Mouse (Mus musculus): Measurements from ENCODE around the gene Fam214a. TPM values are rescaled to one million over a fixed set of nuclear protein-coding genes. Genes with fewer than 3 reads are reported as not detected.
A peak's percentile ranks its signal among the peaks of the same experiment; 100 is the strongest.

Gene Fam214a
- total RNA-seq, 2 experiments from 2014 or later, result 9.3 to 11.8 TPM

DNA sequence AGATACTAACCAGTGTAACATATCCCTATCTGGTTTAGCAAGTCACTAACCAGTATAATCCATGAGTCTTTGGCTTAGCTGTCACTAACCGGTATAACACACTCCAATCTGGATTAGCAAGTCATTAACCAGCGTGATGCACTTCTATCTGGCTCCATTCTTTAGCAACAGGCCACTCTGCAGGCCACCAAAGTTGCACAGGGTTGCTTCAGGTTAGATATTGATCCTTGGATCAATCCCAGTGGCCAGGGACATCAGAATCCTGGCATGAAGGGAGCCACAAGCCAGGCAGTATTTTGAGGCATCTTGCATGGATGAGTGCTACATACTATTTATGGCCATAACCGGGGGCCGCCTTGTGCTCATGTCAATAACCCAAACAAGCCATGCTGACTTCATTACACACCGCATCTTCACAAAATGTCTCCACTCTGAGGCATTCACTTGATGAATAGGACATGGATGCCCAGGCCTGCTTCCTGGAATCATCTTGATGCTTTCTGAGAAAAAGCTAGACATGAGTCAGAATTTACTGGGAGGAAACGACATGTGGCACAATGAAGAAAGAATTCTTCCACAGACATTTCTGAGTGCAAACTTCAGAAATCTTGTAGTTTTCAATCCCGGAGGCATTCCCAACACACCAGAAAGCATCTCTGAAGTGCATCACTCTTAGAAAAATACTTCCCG lies 5.8 kb upstream of the Fam214a start:
- no peak for ATAC-seq (ENCODE audit: poor library complexity, severe bottlenecking)

DNA sequence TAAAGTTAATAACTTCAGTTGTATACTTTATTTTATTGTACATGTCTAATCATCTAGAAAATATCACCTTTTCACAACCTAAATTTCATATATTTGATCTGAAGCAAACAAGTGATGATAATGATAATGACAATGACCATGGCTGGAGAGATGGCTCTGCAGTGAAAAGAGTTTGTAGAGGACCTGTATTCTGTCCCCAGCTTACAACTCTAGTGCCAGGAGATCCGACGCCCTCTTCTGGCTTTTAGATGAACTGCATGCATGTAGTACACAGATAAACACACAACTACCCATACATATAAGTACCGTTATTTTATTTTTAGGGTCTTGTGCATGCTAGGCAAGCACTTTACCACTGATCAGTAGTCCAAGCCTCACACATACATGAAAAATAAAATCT lies 1.2 kb upstream of the Fam214a start:
- no peak for ATAC-seq (ENCODE audit: poor library complexity, severe bottlenecking)

DNA sequence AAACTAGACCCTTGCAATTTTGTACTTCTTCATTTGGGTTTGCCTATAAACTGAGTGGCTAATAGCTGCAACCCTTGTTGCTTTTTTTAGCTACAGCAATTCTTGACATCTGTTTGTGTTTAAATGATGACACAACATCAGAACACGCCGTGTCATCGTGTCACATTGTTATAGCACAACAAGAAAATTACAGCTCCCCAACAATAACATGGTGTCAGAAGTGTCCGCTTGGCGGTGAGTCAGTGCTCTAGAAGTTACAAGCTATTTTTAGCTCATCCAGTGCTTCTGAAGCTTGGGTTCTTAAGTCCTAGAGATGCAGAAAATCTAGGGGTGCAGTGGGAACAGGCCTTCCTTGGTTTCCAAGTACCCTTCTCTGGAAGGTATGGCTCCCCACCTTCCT lies 578 bp upstream of the Fam214a start:
- ATAC-seq (ENCODE audit: poor library complexity, severe bottlenecking), result peak; percentile 46

DNA sequence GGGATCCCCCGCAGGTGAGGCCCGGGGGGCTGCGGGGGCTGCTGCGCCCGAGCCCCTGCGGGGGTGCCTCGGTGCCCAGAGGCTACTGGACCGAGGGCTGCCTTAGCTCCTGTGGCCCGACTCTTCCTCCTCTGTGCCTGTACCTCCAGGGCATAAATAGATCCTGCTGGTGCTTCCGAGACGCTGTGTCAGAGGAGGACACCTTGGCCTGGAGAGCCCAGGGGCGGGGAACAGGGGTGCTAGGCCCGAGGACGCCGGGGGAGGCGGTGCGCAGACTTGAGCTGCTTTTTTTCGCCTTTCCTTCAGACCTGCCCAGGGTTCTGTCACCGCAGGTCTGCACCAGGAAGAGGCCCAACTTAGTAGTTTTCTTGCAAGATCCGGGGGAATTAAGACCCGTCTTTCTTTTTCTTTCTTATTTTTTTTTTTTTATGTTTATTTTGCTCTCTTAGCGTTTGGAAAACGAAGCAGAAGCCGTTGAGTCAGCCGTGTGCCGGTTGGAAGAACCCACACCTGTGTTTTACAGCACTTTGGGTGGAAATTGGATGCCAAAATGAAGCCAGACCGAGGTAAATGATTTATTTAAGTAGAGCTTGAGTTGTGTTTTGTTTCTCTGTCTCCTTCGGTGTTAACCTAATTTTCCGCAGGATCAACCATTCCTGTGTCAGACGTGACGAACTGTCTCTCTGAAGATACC lies 728 bp downstream of the Fam214a start:
- peak; percentile 65 for ATAC-seq (ENCODE audit: poor library complexity, severe bottlenecking)

DNA sequence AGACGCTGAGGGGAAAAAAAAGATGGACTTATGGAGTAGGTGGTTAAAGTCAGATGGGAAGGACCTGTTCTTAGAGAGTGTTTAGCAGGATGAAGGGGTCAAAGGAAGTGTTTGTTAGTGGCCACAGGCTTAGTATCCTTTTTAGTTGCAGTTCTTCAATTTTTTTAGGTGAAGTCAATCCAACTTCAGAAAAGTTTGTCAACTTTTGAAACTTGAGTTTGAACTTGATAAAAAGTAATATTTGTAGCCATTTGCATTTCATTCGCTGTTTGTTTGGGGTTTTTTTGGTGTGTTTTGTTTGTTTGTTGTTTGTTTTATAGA lies 1.2 kb downstream of the Fam214a start:
- no peak for ATAC-seq (ENCODE audit: poor library complexity, severe bottlenecking)

- ATAC-seq (ENCODE audit: poor library complexity, severe bottlenecking), result no peak
Measured at GRCm38 (mm10) chr9:74954387-74954786, 1.7 kb downstream of the Fam214a start.

GRCm38 (mm10) chr9:74960630-74961029 lies 7.9 kb downstream of the Fam214a start:
- no peak for ATAC-seq (ENCODE audit: poor library complexity, severe bottlenecking)

DNA sequence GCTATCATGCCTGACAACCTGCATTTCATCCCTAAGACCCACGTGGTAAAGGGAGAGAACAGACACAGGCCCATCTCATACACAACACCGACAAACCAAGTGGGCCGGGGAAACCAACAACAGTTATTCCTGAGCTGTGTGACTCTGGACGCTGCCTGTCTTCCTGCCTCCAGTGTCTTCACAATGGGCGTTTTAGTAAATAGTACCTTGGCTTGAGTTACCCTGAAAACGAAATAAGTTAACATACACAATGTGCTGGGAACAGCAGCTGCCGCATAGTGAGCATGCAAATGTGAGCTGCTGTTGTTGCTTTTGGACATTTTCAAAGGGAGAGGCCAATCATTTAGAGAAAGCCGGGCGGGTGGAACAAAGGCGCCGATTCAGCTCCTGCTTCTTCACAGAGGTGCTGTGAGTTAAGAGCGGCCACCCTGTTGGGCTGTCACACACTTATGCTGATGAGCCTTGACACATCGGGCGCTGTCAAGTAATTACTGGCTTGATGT lies 8.4 kb downstream of the Fam214a start:
- no peak for ATAC-seq (ENCODE audit: poor library complexity, severe bottlenecking)

DNA sequence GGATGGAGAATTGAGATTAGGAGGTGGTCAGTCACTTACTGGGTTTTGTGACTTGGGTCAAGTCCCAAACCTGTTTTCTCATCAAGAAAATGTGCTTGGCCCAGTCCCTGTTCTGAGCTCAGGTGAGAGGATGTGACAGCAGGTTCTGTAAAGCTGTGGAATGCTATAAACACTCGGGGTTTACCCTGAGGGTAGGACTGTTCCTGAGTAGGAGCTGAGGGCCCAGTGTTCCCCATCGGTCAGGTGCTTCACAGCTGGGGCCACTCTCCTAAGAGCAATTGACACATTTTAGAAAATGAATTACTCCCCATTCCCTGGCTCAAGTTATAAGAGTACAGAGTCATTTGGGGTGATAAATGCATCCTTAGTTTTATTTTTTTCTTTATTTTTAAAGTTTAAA lies 11.3 kb downstream of the Fam214a start:
- no peak for ATAC-seq (ENCODE audit: poor library complexity, severe bottlenecking)

DNA sequence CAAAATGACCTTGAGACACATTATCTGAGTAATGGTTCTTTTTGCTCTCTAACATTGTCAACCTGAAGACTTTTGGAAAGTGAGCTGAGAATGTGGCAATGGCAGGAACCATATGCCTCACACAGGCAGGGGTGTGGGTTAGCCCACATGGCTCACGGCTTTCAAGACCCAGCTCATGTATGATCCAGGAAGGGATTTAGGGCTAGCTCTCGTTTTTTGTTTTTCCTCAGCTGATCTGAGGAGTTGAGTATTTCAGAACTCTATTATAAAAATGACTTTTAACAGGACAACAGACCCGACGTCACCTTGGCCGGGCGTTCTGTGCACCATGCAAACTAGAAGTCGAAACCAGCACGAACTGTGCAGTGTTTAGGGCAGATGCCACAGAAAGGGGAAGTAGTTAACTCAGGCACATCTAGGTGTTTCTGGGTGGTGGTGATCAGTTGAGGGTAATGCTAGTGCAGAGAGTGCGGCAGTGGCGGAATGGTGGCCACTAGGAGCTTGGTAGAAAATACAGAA lies 12.2 kb downstream of the Fam214a start:
- peak; percentile 94 for ATAC-seq (ENCODE audit: poor library complexity, severe bottlenecking)

DNA sequence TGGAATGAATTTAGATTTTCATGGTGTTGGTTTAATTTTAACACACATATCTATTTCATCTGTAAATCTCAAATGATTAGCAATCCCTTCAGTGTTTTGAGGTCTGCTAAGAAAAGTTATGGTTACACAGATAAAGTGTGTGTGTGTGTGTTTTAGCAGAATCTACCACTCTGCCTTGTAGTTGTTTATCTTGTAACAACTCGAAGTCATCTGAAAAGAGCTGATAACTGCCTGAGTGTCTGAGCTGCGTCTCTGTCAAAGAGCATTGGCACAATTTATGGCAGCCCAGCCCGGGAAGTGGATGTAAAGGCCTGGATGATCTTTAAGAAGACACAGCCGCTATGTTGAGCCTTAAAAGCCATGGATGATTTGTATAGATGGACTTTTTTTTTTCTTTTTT lies 13.5 kb downstream of the Fam214a start:
- no peak for ATAC-seq (ENCODE audit: poor library complexity, severe bottlenecking)

GRCm38 (mm10) chr9:74968647-74969428 lies 16.2 kb downstream of the Fam214a start:
- no peak for ATAC-seq (ENCODE audit: poor library complexity, severe bottlenecking)

DNA sequence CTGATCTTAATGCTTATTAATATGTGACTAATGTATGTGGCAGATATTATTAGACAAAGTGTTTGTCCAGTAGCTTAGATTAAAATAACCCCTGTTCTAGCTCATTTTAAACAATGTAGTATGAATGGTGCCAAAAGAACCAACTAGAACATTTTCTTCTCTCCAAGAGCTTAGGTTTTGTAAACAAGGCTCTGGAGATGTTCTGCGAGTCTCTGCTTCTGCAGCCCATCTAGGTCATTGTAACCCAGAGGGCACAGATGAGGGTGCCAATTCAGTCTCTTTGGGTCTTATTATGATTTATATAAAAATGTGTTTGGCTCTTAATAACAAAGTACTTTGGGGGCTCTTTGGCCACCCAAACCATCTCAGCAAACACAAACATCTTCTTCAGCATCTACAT lies 17.9 kb downstream of the Fam214a start:
- ATAC-seq (ENCODE audit: poor library complexity, severe bottlenecking), result no peak

- no peak for ATAC-seq (ENCODE audit: poor library complexity, severe bottlenecking)
Measured at GRCm38 (mm10) chr9:74971191-74971976, 18.7 kb downstream of the Fam214a start.

DNA sequence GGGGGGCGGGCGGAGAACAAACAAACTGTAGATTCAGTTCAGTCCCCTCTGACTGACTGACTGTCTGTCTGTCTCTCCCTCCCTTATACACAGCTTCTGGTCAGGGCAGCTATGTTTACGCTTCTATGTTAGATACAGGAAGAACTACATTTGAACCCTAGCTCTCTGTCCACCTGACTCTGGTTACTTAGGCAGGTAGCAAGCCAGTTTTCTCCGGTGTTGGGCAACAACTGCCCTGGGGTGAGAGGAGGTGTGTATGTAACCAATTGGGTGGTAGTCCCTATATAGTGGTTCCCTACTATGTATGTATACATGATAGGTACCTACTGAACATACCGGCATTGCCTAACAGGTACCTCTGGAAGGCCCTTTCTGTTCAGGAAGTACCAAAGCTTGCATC lies 20.1 kb downstream of the Fam214a start:
- no peak for ATAC-seq (ENCODE audit: poor library complexity, severe bottlenecking)

DNA sequence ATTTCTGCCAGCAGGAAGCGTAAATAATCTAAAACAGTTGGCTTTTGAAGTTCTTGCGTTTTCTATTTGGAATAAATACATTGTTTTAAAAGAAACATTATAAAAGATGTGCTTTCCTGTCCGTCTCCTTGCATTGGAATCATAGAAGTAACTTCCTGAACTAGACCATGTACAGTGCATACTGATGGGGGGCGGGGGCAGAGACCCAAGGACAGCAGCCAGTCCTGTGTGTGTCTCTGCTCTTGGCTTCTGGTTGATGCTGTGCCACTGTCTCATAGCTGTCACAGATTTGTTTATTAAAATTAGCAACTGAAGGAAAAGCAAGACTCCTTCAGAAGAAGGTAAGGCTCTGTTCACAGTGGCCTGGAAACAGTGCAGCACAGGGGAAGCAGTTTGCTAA lies 20.5 kb downstream of the Fam214a start:
- no peak for ATAC-seq (ENCODE audit: poor library complexity, severe bottlenecking)

- ATAC-seq (ENCODE audit: poor library complexity, severe bottlenecking), result no peak
Measured at GRCm38 (mm10) chr9:74974758-74975157, 22.1 kb downstream of the Fam214a start.

DNA sequence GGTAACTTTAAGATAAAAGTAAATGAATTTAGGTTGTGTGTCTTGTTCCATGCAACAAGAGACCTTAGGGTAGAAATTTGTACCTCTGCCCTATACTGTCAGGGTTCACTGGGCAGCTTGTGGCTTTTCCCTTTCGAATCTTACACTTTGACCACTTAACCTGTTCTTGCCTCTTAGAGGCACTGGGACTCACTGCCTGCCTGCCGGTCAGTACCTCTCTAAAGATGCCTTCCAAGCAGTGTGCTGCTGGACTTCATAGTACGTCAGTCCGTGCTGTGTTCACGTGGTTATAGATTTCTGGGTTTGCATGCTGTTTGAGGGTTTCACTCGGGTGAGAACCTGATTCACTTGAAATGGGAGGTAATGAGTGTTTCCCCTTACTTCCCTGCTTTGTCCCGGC lies 22.7 kb downstream of the Fam214a start:
- ATAC-seq (ENCODE audit: poor library complexity, severe bottlenecking), result peak; percentile 36

GRCm38 (mm10) chr9:74975911-74976563 lies 23.4 kb downstream of the Fam214a start:
- peak; percentile 99 for ATAC-seq (ENCODE audit: poor library complexity, severe bottlenecking)

GRCm38 (mm10) chr9:74977251-74977650 lies 24.6 kb downstream of the Fam214a start:
- no peak for ATAC-seq (ENCODE audit: poor library complexity, severe bottlenecking)
